Mouse (Mus musculus) embryonic facial prominence, embryonic 14.5 days (tissue): ENCODE data around the gene Tex45. TPM values are rescaled to one million over a fixed set of nuclear protein-coding genes. Genes with fewer than 3 reads are reported as not detected.

Experiments used
- ATAC-seq: fragments of 200-750 bp; cut with Nextera tagmentation; 2 replicates; pipeline ENCODE4 v1.8.0; 2017; ENCODE audit warnings: low read depth, moderate number of reproducible peaks, moderate TSS enrichment
- DNase-seq: peaks from one replicate; pipeline ENCODE4 v3.0.0-alpha.2; 2015; ENCODE audit warnings: low spot score
- H3K27ac ChIP-seq: fragments of 300-500 bp; sonication (generic); replicated peaks from 2 replicates; pipeline ENCODE4 v1.5.1; 2014; ENCODE audit warnings: low read depth, mild to moderate bottlenecking, low read length, moderate library complexity
- H3K27me3 ChIP-seq: fragments of 300-500 bp; sonication (generic); replicated peaks from 2 replicates; pipeline ENCODE4 v1.6.1; 2014; ENCODE audit warnings: low read length; ENCODE audit not compliant: control insufficient read depth, insufficient read depth
- H3K36me3 ChIP-seq: fragments of 300-500 bp; sonication (generic); 2 replicates; pipeline ENCODE4 v1.6.1; 2014; ENCODE audit warnings: low read length, mixed read lengths; ENCODE audit not compliant: control insufficient read depth, insufficient read depth
- H3K4me1 ChIP-seq: fragments of 300-500 bp; sonication (generic); 2 replicates; pipeline ENCODE4 v1.6.1; 2014; ENCODE audit warnings: antibody characterized with exemption, low read length; ENCODE audit not compliant: control insufficient read depth, insufficient read depth
- H3K4me2 ChIP-seq: fragments of 300-500 bp; sonication (generic); 2 replicates; pipeline ENCODE4 v1.6.1; 2014; ENCODE audit warnings: low read depth, mild to moderate bottlenecking, low read length, moderate library complexity, mixed read lengths
- H3K4me3 ChIP-seq: fragments of 300-500 bp; sonication (generic); 2 replicates; pipeline ENCODE4 v1.5.1; 2014; ENCODE audit warnings: low read depth, mild to moderate bottlenecking, low read length
- H3K9ac ChIP-seq: fragments of 300-500 bp; sonication (generic); 2 replicates; pipeline ENCODE4 v1.6.1; 2014; ENCODE audit warnings: low read depth, mild to moderate bottlenecking, low read length, moderate library complexity, mixed read lengths
- H3K9me3 ChIP-seq: fragments of 300-500 bp; sonication (generic); 2 replicates; pipeline ENCODE4 v1.6.1; 2016; ENCODE audit warnings: low read length; ENCODE audit not compliant: control insufficient read depth
- WGBS: fragments of 180-500 bp; shearing (Covaris S2); extraction: QIAGEN DNeasy Blood & Tissue Kit; methylation state at CpG from one replicate; pipeline ENCODE4 v1.1.7; 2014; 5-methylcytosine and 5-hydroxymethylcytosine counted together
- polyA plus RNA-seq: library from polyadenylated mRNA; unstranded; fragments of >200 nt; fragmentation: Nextera tagmentation; extraction: Ambion mirVana; gene quantifications from 2 replicates; pipeline ENCODE4 v1.2.1, GENCODE M21; 2014

Tex45 gene
- polyA plus RNA-seq: 0.18 TPM in 1 of 2 replicates, not detected in the other

GRCm38 (mm10) chr8:3470562-3470961 is at the start of gene Tex45:
TSS of gene Tex45 (plus strand) at chr8:3470862.
- Histone ChIP-seq H3K4me3 (no peak within 1 kb of the TSS), H3K9me3 (no peaks in the 10 kb centered on the region), H3K4me2 (no peak within 1 kb of the TSS), H3K27ac (no peak within 1 kb of the TSS), H3K4me1 (peaks cover 7% of the 10 kb centered on the region; the same call in 1 of the 2 replicates), H3K27me3 (peaks cover 3% of the 10 kb centered on the region; the same call in 1 of the 2 replicates), H3K36me3 (no peaks in the 10 kb centered on the region), H3K9ac (no peak within 1 kb of the TSS)
- ATAC-seq (no peak), DNase-seq (no peak)

- DNase-seq: no peak
- no peak for ATAC-seq
- Histone ChIP-seq H3K27me3 (no peaks in the 10 kb centered on the region), H3K9me3 (no peaks in the 10 kb centered on the region), H3K4me3 (no peak overlapping the region), H3K4me2 (no peak overlapping the region), H3K4me1 (peaks cover 6% of the 10 kb centered on the region), H3K36me3 (no peaks in the 10 kb centered on the region), H3K9ac (no peak overlapping the region), H3K27ac (no peak overlapping the region)
- 93% methylated on average over 5 of the region's 5 CpGs for WGBS
Observed at GRCm38 (mm10) chr8:3421507-3421906, 49.2 kb upstream of the Tex45 start.

GRCm38 (mm10) chr8:3425217-3425616 is 45.4 kb upstream of the Tex45 start:
- Histone ChIP-seq H3K36me3 (peaks cover 12% of the 10 kb centered on the region; the same call in 1 of the 2 replicates), H3K9me3 (no peaks in the 10 kb centered on the region), H3K27me3 (no peaks in the 10 kb centered on the region), H3K4me2 (no peak overlapping the region), H3K4me1 (no peaks in the 10 kb centered on the region), H3K9ac (no peak overlapping the region), H3K4me3 (no peak overlapping the region), H3K27ac (no peak overlapping the region)
- DNase-seq (no peak), ATAC-seq (no peak)
- WGBS: 87% methylated on average over 5 of the region's 5 CpGs

GRCm38 (mm10) chr8:3426211-3426610 is 44.5 kb upstream of the Tex45 start:
- DNase-seq (no peak), ATAC-seq (no peak)
- no peak overlapping the region for H3K27ac ChIP-seq
- no peak overlapping the region for H3K4me2 ChIP-seq
- H3K36me3 ChIP-seq: peaks cover 19% of the 10 kb centered on the region; the same call in 1 of the 2 replicates
- no peak overlapping the region for H3K9ac ChIP-seq
- no peaks in the 10 kb centered on the region for H3K9me3 ChIP-seq
- WGBS: 70% methylated on average over 3 of the region's 3 CpGs
- H3K4me3 ChIP-seq: no peak overlapping the region
- no peaks in the 10 kb centered on the region for H3K27me3 ChIP-seq
- no peaks in the 10 kb centered on the region for H3K4me1 ChIP-seq

GRCm38 (mm10) chr8:3428426-3428825 is 42.2 kb upstream of the Tex45 start:
- ATAC-seq (no peak; the same call in 1 of the 2 replicates), DNase-seq (peak; percentile 29)
- Histone ChIP-seq H3K9me3 (no peaks in the 10 kb centered on the region), H3K9ac (no peak overlapping the region), H3K4me1 (no peaks in the 10 kb centered on the region), H3K4me2 (no peak overlapping the region), H3K27ac (no peak overlapping the region), H3K27me3 (no peaks in the 10 kb centered on the region), H3K4me3 (no peak overlapping the region), H3K36me3 (peaks cover 41% of the 10 kb centered on the region)
- WGBS: 63% methylated on average over 2 of the region's 2 CpGs

- no peaks in the 10 kb centered on the region for H3K4me1 ChIP-seq
- no peaks in the 10 kb centered on the region for H3K9me3 ChIP-seq
- WGBS: 65% methylated on average over 2 of the region's 2 CpGs
- H3K4me2 ChIP-seq: no peak overlapping the region
- DNase-seq: peak; percentile 49
- H3K27ac ChIP-seq: no peak overlapping the region
- H3K4me3 ChIP-seq: no peak overlapping the region
- ATAC-seq: no peak
- no peaks in the 10 kb centered on the region for H3K27me3 ChIP-seq
- no peak overlapping the region for H3K9ac ChIP-seq
- H3K36me3 ChIP-seq: peaks cover 55% of the 10 kb centered on the region
Observed at GRCm38 (mm10) chr8:3429966-3430365, 40.7 kb upstream of the Tex45 start.

- H3K27me3 ChIP-seq: no peaks in the 10 kb centered on the region
- 75% methylated on average over 3 of the region's 3 CpGs for WGBS
- no peak overlapping the region for H3K27ac ChIP-seq
- no peak overlapping the region for H3K4me3 ChIP-seq
- no peak overlapping the region for H3K9ac ChIP-seq
- peaks cover 66% of the 10 kb centered on the region for H3K36me3 ChIP-seq
- ATAC-seq: no peak
- no peaks in the 10 kb centered on the region for H3K9me3 ChIP-seq
- no peak overlapping the region for H3K4me2 ChIP-seq
- H3K4me1 ChIP-seq: no peaks in the 10 kb centered on the region
- no peak for DNase-seq
Observed at GRCm38 (mm10) chr8:3431113-3431512, 39.5 kb upstream of the Tex45 start.

GRCm38 (mm10) chr8:3436492-3436891 is 34.2 kb upstream of the Tex45 start:
- Histone ChIP-seq H3K9me3 (no peaks in the 10 kb centered on the region), H3K4me3 (no peak overlapping the region), H3K4me2 (no peak overlapping the region)

GRCm38 (mm10) chr8:3439510-3439909 is 31.2 kb upstream of the Tex45 start:
- no peak for DNase-seq

More at GRCm38 (mm10) chr8:3436492-3436891, 34.2 kb upstream of the Tex45 start:
- peaks cover 93% of the 10 kb centered on the region for H3K36me3 ChIP-seq
- H3K9ac ChIP-seq: no peak overlapping the region
- 86% methylated on average over 6 of the region's 6 CpGs for WGBS
- DNase-seq (no peak), ATAC-seq (no peak)
- H3K27ac ChIP-seq: no peak overlapping the region
- H3K27me3 ChIP-seq: no peaks in the 10 kb centered on the region
- no peaks in the 10 kb centered on the region for H3K4me1 ChIP-seq

More at GRCm38 (mm10) chr8:3439510-3439909, 31.2 kb upstream of the Tex45 start:
- H3K27ac ChIP-seq: no peak overlapping the region
- no peaks in the 10 kb centered on the region for H3K27me3 ChIP-seq
- no peaks in the 10 kb centered on the region for H3K9me3 ChIP-seq
- whole genome bisulfite sequencing: 74% methylated on average over 12 of the region's 12 CpGs
- no peak overlapping the region for H3K4me2 ChIP-seq
- no peak for ATAC-seq
- no peaks in the 10 kb centered on the region for H3K4me1 ChIP-seq
- H3K4me3 ChIP-seq: no peak overlapping the region
- no peak overlapping the region for H3K9ac ChIP-seq
- peaks cover 64% of the 10 kb centered on the region for H3K36me3 ChIP-seq
